In the genomic region with DNA sequence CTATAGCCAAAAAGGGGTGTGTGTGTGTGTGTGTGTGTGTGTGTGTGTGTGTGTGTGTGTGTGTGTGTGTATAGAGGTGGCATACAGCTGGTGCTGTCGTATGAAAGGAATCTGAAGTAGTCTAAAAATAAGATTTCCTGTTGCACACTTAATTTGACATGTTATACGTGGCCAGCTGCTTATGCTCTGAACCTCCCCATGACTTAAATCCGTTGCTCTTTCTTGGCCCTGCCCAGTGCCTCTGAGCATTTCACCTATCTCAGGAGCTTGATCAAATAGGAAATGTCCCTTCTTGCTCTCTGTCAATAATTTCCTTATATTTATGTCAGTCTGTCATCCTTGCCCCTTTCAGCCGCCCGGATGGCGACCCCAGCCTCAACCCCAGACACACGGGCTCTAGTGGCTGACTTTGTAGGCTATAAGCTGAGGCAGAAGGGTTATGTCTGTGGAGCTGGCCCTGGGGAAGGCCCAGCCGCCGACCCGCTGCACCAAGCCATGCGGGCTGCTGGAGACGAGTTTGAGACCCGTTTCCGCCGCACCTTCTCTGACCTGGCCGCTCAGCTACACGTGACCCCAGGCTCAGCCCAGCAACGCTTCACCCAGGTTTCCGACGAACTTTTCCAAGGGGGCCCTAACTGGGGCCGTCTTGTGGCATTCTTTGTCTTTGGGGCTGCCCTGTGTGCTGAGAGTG, we compare ENCODE assay signal across 8 mouse cellular contexts. TPM values are rescaled to one million over a fixed set of nuclear protein-coding genes. Genes with fewer than 3 reads are reported as not detected.
DNase-seq lines count a peak whose midpoint lies in the region; ATAC-seq and TF ChIP-seq lines count a peak whose summit lies in the region.

No protein-coding gene starts in this region.

- peaks cover 2% of the 10 kb centered on the region for H3K4me1 ChIP-seq in heart, adult 2 months (ENCODE audit: control insufficient read depth, insufficient read depth, low read length)
- H3K4me1 ChIP-seq in CH12.LX (ENCODE audit: control insufficient read depth in 1 of 2, insufficient read depth in 2 of 2), result no peaks in the 10 kb centered on the region
- H3K4me1 ChIP-seq in forebrain, postnatal 0 days (ENCODE audit: insufficient read depth), result peaks cover 15% of the 10 kb centered on the region; the same call in 1 of the 2 replicates
- peaks cover 11% of the 10 kb centered on the region; the same call in 1 of the 2 replicates for H3K4me1 ChIP-seq in liver, postnatal 0 days (ENCODE audit: insufficient read depth)

- peak overlapping the region; percentile 66 for H3K9ac ChIP-seq in heart, adult 2 months (ENCODE audit: low read depth, low read length)
- H3K9ac ChIP-seq in CH12.LX (ENCODE audit: insufficient read depth, low read depth), result no peak overlapping the region
- H3K9ac ChIP-seq in forebrain, postnatal 0 days, result peak overlapping the region; percentile 83
- peak overlapping the region; percentile 84 for H3K9ac ChIP-seq in liver, postnatal 0 days (replicated peaks)

- intact Hi-C loops in heart, adult 2 months (cut with DNase I), result no loop called here
- intact Hi-C loops in heart, postnatal 36 days (cut with DNase I), result loop anchor here (10.0 kb wide), 1 partner anchor 629 kb away; a partner anchor contains a TSS

- in situ Hi-C loops in CH12.LX (cut with MboI; ENCODE audit: low pct_ligation_motif_present, low pct_unique_long_range_greater_than_20kb, low sequenced_read_pairs), result no loop called here

- no peaks in the 10 kb centered on the region for H3K9me3 ChIP-seq in CH12.LX (replicated peaks; ENCODE audit: low read length)
- no peaks in the 10 kb centered on the region for H3K9me3 ChIP-seq in forebrain, postnatal 0 days (ENCODE audit: low read length)
- H3K9me3 ChIP-seq in liver, postnatal 0 days (ENCODE audit: low read length), result no peaks in the 10 kb centered on the region

- H3K79me2 ChIP-seq in heart, adult 2 months (replicated peaks; ENCODE audit: control insufficient read depth, insufficient read depth, low read length), result no peaks in the 10 kb centered on the region
- H3K79me2 ChIP-seq in CH12.LX (replicated peaks; ENCODE audit: control insufficient read depth, extremely low read depth, insufficient read depth, poor library complexity, severe bottlenecking), result no peaks in the 10 kb centered on the region

- TF ChIP-seq EP300 in heart, adult 2 months (IDR thresholded peaks at IDR 0.05; ENCODE audit: insufficient read depth, low read depth, low read length), result no peak
- no peak for TF ChIP-seq EP300 in CH12.LX (IDR thresholded peaks at IDR 0.05; ENCODE audit: low read length)
- no peak for TF ChIP-seq EP300 in liver, postnatal 0 days (IDR thresholded peaks at IDR 0.05; ENCODE audit: low read depth)

- WGBS in heart, adult 2 months, result 39% methylated on average over 21 of the region's 21 CpGs
- WGBS in forebrain, postnatal 0 days, result 37% methylated on average over 21 of the region's 21 CpGs
- WGBS in liver, postnatal 0 days (ENCODE audit: insufficient replicate concordance), result 56% methylated on average over 21 of the region's 21 CpGs

- H3K4me3 ChIP-seq in heart, adult 2 months, result peak overlapping the region; percentile 8; the same call in 1 of the 2 replicates
- peak overlapping the region in 2 of 3 experiments; percentile 33 to 40 for H3K4me3 ChIP-seq in CH12.LX (replicated peaks in 1 of 3; ENCODE audit: low read depth in 2 of 3, low read length in 2 of 3, poor library complexity in 1 of 3)
- H3K4me3 ChIP-seq in forebrain, postnatal 0 days (ENCODE audit: low read depth, low read length), result peak overlapping the region; percentile 77
- peak overlapping the region; percentile 71 for H3K4me3 ChIP-seq in liver, postnatal 0 days (ENCODE audit: low read depth, low read length)

- no peak overlapping the region for H3K4me2 ChIP-seq in CH12.LX (ENCODE audit: insufficient read depth, low read depth, poor library complexity, severe bottlenecking)
- peak overlapping the region; percentile 80 for H3K4me2 ChIP-seq in forebrain, postnatal 0 days (ENCODE audit: low read depth)
- H3K4me2 ChIP-seq in liver, postnatal 0 days (ENCODE audit: low read depth, low read length), result peak overlapping the region; percentile 84

- no peaks in the 10 kb centered on the region for H3K36me3 ChIP-seq in heart, adult 2 months (ENCODE audit: control insufficient read depth, insufficient read depth, low read length)
- H3K36me3 ChIP-seq in CH12.LX (replicated peaks in 1 of 2; ENCODE audit: control insufficient read depth in 1 of 2, insufficient read depth in 1 of 2, low read length in 1 of 2), result peaks cover 0 to 2% of the 10 kb centered on the region in 2 experiments
- peaks cover 17% of the 10 kb centered on the region for H3K36me3 ChIP-seq in forebrain, postnatal 0 days (ENCODE audit: insufficient read depth)
- no peaks in the 10 kb centered on the region for H3K36me3 ChIP-seq in liver, postnatal 0 days (replicated peaks; ENCODE audit: insufficient read depth, low read length)

- TF ChIP-seq RAD21 in CH12.LX (IDR thresholded peaks at IDR 0.05; ENCODE audit: low read depth, low read length), result no peak

- H3K27me3 ChIP-seq in heart, adult 2 months (ENCODE audit: control insufficient read depth, insufficient read depth, low read length), result no peaks in the 10 kb centered on the region
- peaks cover 9% of the 10 kb centered on the region for H3K27me3 ChIP-seq in CH12.LX (replicated peaks)
- no peaks in the 10 kb centered on the region for H3K27me3 ChIP-seq in forebrain, postnatal 0 days (ENCODE audit: insufficient read depth, low read length)
- H3K27me3 ChIP-seq in liver, postnatal 0 days (ENCODE audit: insufficient read depth, low read length), result no peaks in the 10 kb centered on the region

- no peak for DNase-seq in heart, adult 2 months
- no peak for DNase-seq in heart, postnatal 36 days
- no peak for DNase-seq in CH12.LX (ENCODE audit: extremely low read depth)
- no peak for DNase-seq in forebrain, postnatal 0 days
- no peak for DNase-seq in liver, postnatal 0 days
- no peak for DNase-seq in gastrocnemius, postnatal 4 days (ENCODE audit: low spot score in 2 of 2)
- no peak for DNase-seq in left cerebral cortex, adult 9 months (ENCODE audit: low spot score in 2 of 2)

- TF ChIP-seq POLR2A in heart, adult 2 months (IDR thresholded peaks at IDR 0.05; ENCODE audit: insufficient read depth, low read depth, low read length), result no peak
- no peak for TF ChIP-seq POLR2A in CH12.LX (IDR thresholded peaks at IDR 0.05; ENCODE audit: low read depth, low read length)

- TF ChIP-seq CTCF in heart, adult 2 months (IDR thresholded peaks at IDR 0.05), result no peak
- no peak for TF ChIP-seq CTCF in CH12.LX (conservative IDR thresholded peaks at IDR 0.05 in 1 of 2, IDR thresholded peaks at IDR 0.05 in 1 of 2; ENCODE audit: low read depth in 2 of 2, low read length in 2 of 2)
- no peak for TF ChIP-seq CTCF in forebrain, postnatal 0 days (IDR thresholded peaks at IDR 0.05; ENCODE audit: low read depth)
- TF ChIP-seq CTCF in liver, postnatal 0 days (IDR thresholded peaks at IDR 0.05; ENCODE audit: low read depth), result no peak

- no peak for ATAC-seq in forebrain, postnatal 0 days
- no peak; the same call in 1 of the 2 replicates for ATAC-seq in liver, postnatal 0 days
- ATAC-seq in megakaryocyte-erythroid progenitor cell, adult 5-6 weeks (replicated peaks; ENCODE audit: low FRiP score, low TSS enrichment, poor library complexity, severe bottlenecking), result no peak

- H3K27ac ChIP-seq in heart, adult 2 months, result peak overlapping the region; percentile 76
- H3K27ac ChIP-seq in CH12.LX (ENCODE audit: insufficient read depth, low read depth), result no peak overlapping the region
- peak overlapping the region; percentile 89 for H3K27ac ChIP-seq in forebrain, postnatal 0 days (ENCODE audit: low read depth, low read length)
- H3K27ac ChIP-seq in liver, postnatal 0 days (ENCODE audit: low read depth), result peak overlapping the region; percentile 84

- dilution Hi-C loops in CH12.LX (cut with MboI; ENCODE audit: extremely low pct_ligation_motif_present, extremely low pct_unique_long_range_greater_than_20kb, low sequenced_read_pairs), result no loop called here

RNA-seq across cellular contexts. Expression of a gene that starts 0.9 kb away (rescaled TPM):
- total RNA-seq in heart, adult 2 months (2021), result 1 to 10 TPM; 3.2 to 6.1 TPM
- not detected in 2 replicates for polyA plus RNA-seq in heart, adult 2 months (2012; rRNA removed)
- 1 to 10 TPM; 3.5 to 6.6 TPM for total RNA-seq in heart, postnatal 36 days (2021)
- total RNA-seq in CH12.LX (2012; rRNA removed) (0.13 TPM in 1 of 2 replicates, not detected in the other), CH12.LX (2014; rRNA removed) (not detected in 2 replicates)
- not detected in 2 replicates for polyA plus RNA-seq in CH12.LX (2012; ENCODE audit: insufficient read length, low read depth)
- 3.1 TPM in 1 of 2 replicates, not detected in the other for total RNA-seq in forebrain, postnatal 0 days (2014; rRNA removed)
- 0.30 and 0.89 TPM in 2 replicates for polyA plus RNA-seq in forebrain, postnatal 0 days (2015; fragmentation: Nextera tagmentation; extraction: Ambion mirVana)
- 0.11 and 0.19 TPM in 2 replicates for polyA plus RNA-seq in liver, postnatal 0 days (2015; fragmentation: Nextera tagmentation; extraction: Ambion mirVana)
- total RNA-seq in megakaryocyte-erythroid progenitor cell, adult 5-6 weeks (2014; fragmentation: Nextera tagmentation), result 1.4 TPM in 1 of 2 replicates, not detected in the other
- not detected in 2 replicates for total RNA-seq in megakaryocyte-erythroid progenitor cell, adult 5-6 weeks (2017)
- 1 to 10 TPM; 2.3 to 4.1 TPM for total RNA-seq in gastrocnemius, postnatal 4 days (2021)

RNA-seq across cellular contexts. Expression of a gene that starts 1.0 kb away (rescaled TPM):
- total RNA-seq in heart, adult 2 months (2021), result 10 to 100 TPM; 42.4 to 45.0 TPM
- polyA plus RNA-seq in heart, adult 2 months (2012; rRNA removed), result 29.2 and 44.4 TPM in 2 replicates
- total RNA-seq in heart, postnatal 36 days (2021), result 10 to 100 TPM; 42.1 to 43.4 TPM
- total RNA-seq in CH12.LX (2012; rRNA removed) (4.8 and 6.2 TPM in 2 replicates), CH12.LX (2014; rRNA removed) (0.32 and 0.50 TPM in 2 replicates)
- polyA plus RNA-seq in CH12.LX (2012; ENCODE audit: insufficient read length, low read depth), result 0.46 and 0.76 TPM in 2 replicates
- 33.2 and 38.0 TPM in 2 replicates for total RNA-seq in forebrain, postnatal 0 days (2014; rRNA removed)
- polyA plus RNA-seq in forebrain, postnatal 0 days (2015; fragmentation: Nextera tagmentation; extraction: Ambion mirVana), result 2.5 and 2.9 TPM in 2 replicates
- 1.1 and 1.4 TPM in 2 replicates for polyA plus RNA-seq in liver, postnatal 0 days (2015; fragmentation: Nextera tagmentation; extraction: Ambion mirVana)
- total RNA-seq in megakaryocyte-erythroid progenitor cell, adult 5-6 weeks (2014; fragmentation: Nextera tagmentation), result 7.3 and 9.4 TPM in 2 replicates
- total RNA-seq in megakaryocyte-erythroid progenitor cell, adult 5-6 weeks (2017), result 3.3 and 7.5 TPM in 2 replicates
- total RNA-seq in gastrocnemius, postnatal 4 days (2021), result 10 to 100 TPM; 35.4 to 38.7 TPM

RNA-seq across cellular contexts. Expression of a gene that starts 6.8 kb away (rescaled TPM):
- 1 to 10 TPM; 2.8 to 3.4 TPM for total RNA-seq in heart, adult 2 months (2021)
- polyA plus RNA-seq in heart, adult 2 months (2012; rRNA removed), result 4.8 and 4.9 TPM in 2 replicates
- total RNA-seq in heart, postnatal 36 days (2021), result 1 to 10 TPM; 2.6 to 2.9 TPM
- total RNA-seq in CH12.LX (2012; rRNA removed), result 1.3 and 1.6 TPM in 2 replicates
- total RNA-seq in CH12.LX (2014; rRNA removed), result 0.51 and 0.55 TPM in 2 replicates
- 1.2 and 1.4 TPM in 2 replicates for polyA plus RNA-seq in CH12.LX (2012; ENCODE audit: insufficient read length, low read depth)
- 17.4 and 19.7 TPM in 2 replicates for total RNA-seq in forebrain, postnatal 0 days (2014; rRNA removed)
- polyA plus RNA-seq in forebrain, postnatal 0 days (2015; fragmentation: Nextera tagmentation; extraction: Ambion mirVana), result 2.3 and 3.3 TPM in 2 replicates
- polyA plus RNA-seq in liver, postnatal 0 days (2015; fragmentation: Nextera tagmentation; extraction: Ambion mirVana), result 0.85 and 0.99 TPM in 2 replicates
- total RNA-seq in megakaryocyte-erythroid progenitor cell, adult 5-6 weeks (2014; fragmentation: Nextera tagmentation), result 15.9 and 16.7 TPM in 2 replicates
- total RNA-seq in megakaryocyte-erythroid progenitor cell, adult 5-6 weeks (2017), result 1.6 and 2.5 TPM in 2 replicates
- total RNA-seq in gastrocnemius, postnatal 4 days (2021), result 1 to 10 TPM; 8.1 to 9.2 TPM

RNA-seq across cellular contexts. Expression of a gene that starts 8.1 kb away (rescaled TPM):
- total RNA-seq in heart, adult 2 months (2021), result 10 to 100 TPM; 51.4 to 52.2 TPM
- 66.2 and 91.7 TPM in 2 replicates for polyA plus RNA-seq in heart, adult 2 months (2012; rRNA removed)
- 10 to 100 TPM; 45.8 to 51.0 TPM for total RNA-seq in heart, postnatal 36 days (2021)
- total RNA-seq in CH12.LX (2012; rRNA removed) (56.8 and 73.7 TPM in 2 replicates), CH12.LX (2014; rRNA removed) (85.5 and 88.0 TPM in 2 replicates)
- polyA plus RNA-seq in CH12.LX (2012; ENCODE audit: insufficient read length, low read depth), result 275 and 302 TPM in 2 replicates
- 113 and 116 TPM in 2 replicates for total RNA-seq in forebrain, postnatal 0 days (2014; rRNA removed)
- 105 and 126 TPM in 2 replicates for polyA plus RNA-seq in forebrain, postnatal 0 days (2015; fragmentation: Nextera tagmentation; extraction: Ambion mirVana)
- polyA plus RNA-seq in liver, postnatal 0 days (2015; fragmentation: Nextera tagmentation; extraction: Ambion mirVana), result 38.2 and 46.6 TPM in 2 replicates
- 240 and 264 TPM in 2 replicates for total RNA-seq in megakaryocyte-erythroid progenitor cell, adult 5-6 weeks (2014; fragmentation: Nextera tagmentation)
- 332 and 476 TPM in 2 replicates for total RNA-seq in megakaryocyte-erythroid progenitor cell, adult 5-6 weeks (2017)
- total RNA-seq in gastrocnemius, postnatal 4 days (2021), result 100 to 1,000 TPM; 120 to 149 TPM

RNA-seq across cellular contexts. Expression of a gene that starts 13.4 kb away (rescaled TPM):
- 1 to 10 TPM; 4.1 to 7.2 TPM for total RNA-seq in heart, adult 2 months (2021)
- polyA plus RNA-seq in heart, adult 2 months (2012; rRNA removed), result 2.6 and 3.1 TPM in 2 replicates
- total RNA-seq in heart, postnatal 36 days (2021), result 1 to 10 TPM; 5.2 to 8.8 TPM
- total RNA-seq in CH12.LX (2012; rRNA removed), result 2.3 and 3.7 TPM in 2 replicates
- total RNA-seq in CH12.LX (2014; rRNA removed), result 3.5 TPM in 2 replicates
- 2.3 and 7.2 TPM in 2 replicates for polyA plus RNA-seq in CH12.LX (2012; ENCODE audit: insufficient read length, low read depth)
- 7.1 and 7.2 TPM in 2 replicates for total RNA-seq in forebrain, postnatal 0 days (2014; rRNA removed)
- 2.7 and 6.9 TPM in 2 replicates for polyA plus RNA-seq in forebrain, postnatal 0 days (2015; fragmentation: Nextera tagmentation; extraction: Ambion mirVana)
- 3.9 and 4.0 TPM in 2 replicates for polyA plus RNA-seq in liver, postnatal 0 days (2015; fragmentation: Nextera tagmentation; extraction: Ambion mirVana)
- 1.2 and 16.1 TPM in 2 replicates for total RNA-seq in megakaryocyte-erythroid progenitor cell, adult 5-6 weeks (2014; fragmentation: Nextera tagmentation)
- total RNA-seq in megakaryocyte-erythroid progenitor cell, adult 5-6 weeks (2017), result 1.5 and 6.1 TPM in 2 replicates
- 1 to 10 TPM; 8.0 to 9.3 TPM for total RNA-seq in gastrocnemius, postnatal 4 days (2021)

Comparison
In these comparisons a context has a peak if more than half of its experiments do, and no peak if none do; other contexts are left out.
1. H3K4me3 ChIP-seq: peak in every context shown above with its lines; median percentile 77 in forebrain, postnatal 0 days; 71 in liver, postnatal 0 days; 36 in CH12.LX; 8 in heart, adult 2 months.